Mouse (Mus musculus) gastrocnemius, adult 2 months (tissue): Measurements from ENCODE around the gene Cacna2d4. TPM values are rescaled to one million over a fixed set of nuclear protein-coding genes. Genes with fewer than 3 reads are reported as not detected.

Experiments used
- DNase-seq: peaks from one replicate; pipeline ENCODE4 v3.0.0; 2022
- H3K27ac ChIP-seq: fragments of 200-600 bp; 2 replicates; pipeline ENCODE4 v1.8.1; 2022; ENCODE audit warnings: mild to moderate bottlenecking
- H3K4me3 ChIP-seq: fragments of 200-600 bp; 2 replicates; pipeline ENCODE4 v1.8.1; 2022; ENCODE audit warnings: mild to moderate bottlenecking, moderate library complexity
- CTCF ChIP-seq: fragments of 200-600 bp; IDR thresholded peaks from 2 replicates; pipeline ENCODE4 v1.8.1; 2022; ENCODE audit warnings: antibody characterized with exemption, mild to moderate bottlenecking, moderate library complexity
- intact Hi-C: fragments of 180-260 bp; cut with DNase I; formaldehyde crosslinking; loops from one replicate; pipeline ENCODE4 v1.15.1; 2025
- total RNA-seq, 2 experiments: library from RNA; stranded (reverse); gene quantifications; 2 replicates each; pipeline ENCODE4 v1.2.3; 2021

The Cacna2d4 gene
- total RNA-seq, 2 experiments from 2014 or later: 0.33 to 2.7 TPM

- no peak overlapping the region for H3K4me3 ChIP-seq
- intact Hi-C loops: no loop called here
- no peak for DNase-seq
- TF ChIP-seq CTCF: no peak
- no peak overlapping the region for H3K27ac ChIP-seq
Observed at GRCm38 (mm10) chr6:119324776-119325175, 88.5 kb downstream of the Cacna2d4 start.

- Histone ChIP-seq H3K27ac (no peak overlapping the region), H3K4me3 (no peak overlapping the region)
- no peak for DNase-seq
- intact Hi-C loops: no loop called here
- TF ChIP-seq CTCF: no peak
Observed at GRCm38 (mm10) chr6:119325978-119326377, 89.7 kb downstream of the Cacna2d4 start.

- intact Hi-C loops: no loop called here
- no peak for DNase-seq
Observed at GRCm38 (mm10) chr6:119326541-119326940, 90.2 kb downstream of the Cacna2d4 start.

GRCm38 (mm10) chr6:119328521-119329115 lies 92.3 kb downstream of the Cacna2d4 start:
- H3K4me3 ChIP-seq: no peak overlapping the region
- no peak for DNase-seq
- no peak for TF ChIP-seq CTCF
- H3K27ac ChIP-seq: no peak overlapping the region
- intact Hi-C loops: no loop called here

More at GRCm38 (mm10) chr6:119326541-119326940, 90.2 kb downstream of the Cacna2d4 start:
- TF ChIP-seq CTCF: no peak
- Histone ChIP-seq H3K27ac (no peak overlapping the region), H3K4me3 (no peak overlapping the region)

- DNase-seq: peak; percentile 47
- H3K4me3 ChIP-seq: peak overlapping the region; percentile 15
- no peak for TF ChIP-seq CTCF
Observed at GRCm38 (mm10) chr6:119329215-119329714, 92.9 kb downstream of the Cacna2d4 start.

GRCm38 (mm10) chr6:119329936-119330335 lies 93.6 kb downstream of the Cacna2d4 start:
- TF ChIP-seq CTCF: no peak
- H3K4me3 ChIP-seq: peak overlapping the region; percentile 57
- intact Hi-C loops: no loop called here
- no peak for DNase-seq
- no peak overlapping the region for H3K27ac ChIP-seq

More at GRCm38 (mm10) chr6:119329215-119329714, 92.9 kb downstream of the Cacna2d4 start:
- no peak overlapping the region for H3K27ac ChIP-seq
- intact Hi-C loops: no loop called here

- no peak within 1 kb of the TSS for H3K27ac ChIP-seq
- peak within 1 kb of the TSS; percentile 57 for H3K4me3 ChIP-seq
- TF ChIP-seq CTCF: no peak
- no peak for DNase-seq
- intact Hi-C loops: no loop called here
Observed at GRCm38 (mm10) chr6:119330506-119330905, 94.2 kb downstream of the Cacna2d4 start, which contains the start of gene Lrtm2. Gene Lrtm2 (minus strand): TSS chr6:119330766.

GRCm38 (mm10) chr6:119332111-119332510 lies 95.8 kb downstream of the Cacna2d4 start:
- no peak for TF ChIP-seq CTCF
- H3K4me3 ChIP-seq: no peak overlapping the region
- DNase-seq: no peak
- H3K27ac ChIP-seq: no peak overlapping the region
- intact Hi-C loops: no loop called here

- TF ChIP-seq CTCF: no peak
- H3K27ac ChIP-seq: no peak overlapping the region
- no peak overlapping the region for H3K4me3 ChIP-seq
- intact Hi-C loops: no loop called here
- DNase-seq: no peak
Observed at GRCm38 (mm10) chr6:119333202-119333601, 96.9 kb downstream of the Cacna2d4 start.

- intact Hi-C loops: no loop called here
- H3K27ac ChIP-seq: no peak overlapping the region
- TF ChIP-seq CTCF: no peak
- no peak overlapping the region for H3K4me3 ChIP-seq
- DNase-seq: no peak
Observed at GRCm38 (mm10) chr6:119333831-119334230, 97.5 kb downstream of the Cacna2d4 start.

GRCm38 (mm10) chr6:119336124-119336523 lies 99.8 kb downstream of the Cacna2d4 start:
- no peak for TF ChIP-seq CTCF
- Histone ChIP-seq H3K27ac (no peak overlapping the region), H3K4me3 (no peak overlapping the region)
- intact Hi-C loops: no loop called here
- no peak for DNase-seq

- no peak for DNase-seq
- no peak overlapping the region for H3K4me3 ChIP-seq
- no peak overlapping the region for H3K27ac ChIP-seq
- intact Hi-C loops: no loop called here
- no peak for TF ChIP-seq CTCF
Observed at GRCm38 (mm10) chr6:119337287-119337686, 101.0 kb downstream of the Cacna2d4 start.

GRCm38 (mm10) chr6:119338121-119338912 lies 102.0 kb downstream of the Cacna2d4 start:
- H3K27ac ChIP-seq: peak overlapping the region; percentile 40; the same call in 1 of the 2 replicates
- H3K4me3 ChIP-seq: no peak overlapping the region
- TF ChIP-seq CTCF: no peak
- DNase-seq: no peak
- intact Hi-C loops: no loop called here
